Mouse (Mus musculus) c-Kit-negative CD71-positive TER-119-positive erythroid progenitor cells, embryonic 14.5 days (primary cell): Measurements from ENCODE around the gene Tmem213.

ENCODE experiments used
- DNase-seq: peaks from one replicate; pipeline ENCODE4 v3.0.0-alpha.2; 2013; ENCODE audit warnings: low read depth, low spot score

Gene Tmem213

GRCm38 (mm10) chr6:38116107-38116770, 7.2 kb downstream of the Tmem213 start:
- DNase-seq: no peak

- no peak for DNase-seq
Observed at GRCm38 (mm10) chr6:38118341-38118740, 9.3 kb downstream of the Tmem213 start.

- no peak for DNase-seq
Observed at GRCm38 (mm10) chr6:38120681-38121371, 11.8 kb downstream of the Tmem213 start.

GRCm38 (mm10) chr6:38121843-38122242, 12.8 kb downstream of the Tmem213 start:
- no peak for DNase-seq

- no peak for DNase-seq
Observed at GRCm38 (mm10) chr6:38122791-38123190, 13.7 kb downstream of the Tmem213 start.

- DNase-seq: no peak
Observed at GRCm38 (mm10) chr6:38123471-38124206, 14.6 kb downstream of the Tmem213 start.

GRCm38 (mm10) chr6:38124207-38124835, 15.3 kb downstream of the Tmem213 start, which contains the start of gene Atp6v0a4:
TSS of gene Atp6v0a4 (minus strand) at chr6:38124586.
- DNase-seq: no peak

- no peak for DNase-seq
Observed at GRCm38 (mm10) chr6:38124882-38125281, 15.8 kb downstream of the Tmem213 start.

GRCm38 (mm10) chr6:38125462-38125861, 16.4 kb downstream of the Tmem213 start:
- DNase-seq: no peak

GRCm38 (mm10) chr6:38128115-38128514, 19.1 kb downstream of the Tmem213 start:
- DNase-seq: no peak

- DNase-seq: no peak
Observed at GRCm38 (mm10) chr6:38129883-38130282, 20.8 kb downstream of the Tmem213 start.

- no peak for DNase-seq
Observed at GRCm38 (mm10) chr6:38131801-38132231, 22.8 kb downstream of the Tmem213 start.

GRCm38 (mm10) chr6:38134806-38135559, 25.9 kb downstream of the Tmem213 start:
- DNase-seq: no peak

- DNase-seq: no peak
Observed at GRCm38 (mm10) chr6:38139086-38139485, 30.0 kb downstream of the Tmem213 start.

- no peak for DNase-seq
Observed at GRCm38 (mm10) chr6:38140402-38140801, 31.3 kb downstream of the Tmem213 start.

GRCm38 (mm10) chr6:38144161-38144998, 35.3 kb downstream of the Tmem213 start:
- no peak for DNase-seq

GRCm38 (mm10) chr6:38145463-38146065, 36.5 kb downstream of the Tmem213 start:
- DNase-seq: no peak

GRCm38 (mm10) chr6:38147301-38147700, 38.2 kb downstream of the Tmem213 start:
- no peak for DNase-seq

GRCm38 (mm10) chr6:38148626-38149025, 39.6 kb downstream of the Tmem213 start:
- no peak for DNase-seq

GRCm38 (mm10) chr6:38149483-38149882, 40.4 kb downstream of the Tmem213 start:
- DNase-seq: no peak
